Mouse (Mus musculus) 3T3-L1 (cell line): ENCODE results near the gene Zbtb38.

Source experiments
- DNase-seq: peaks from one replicate; pipeline ENCODE4 v3.0.0-alpha.2; 2015; ENCODE audit warnings: low read depth, low spot score

Zbtb38 gene

GRCm38 (mm10) chr9:96731961-96732511 lies 20.6 kb downstream of the Zbtb38 start:
- DNase-seq, result no peak

GRCm38 (mm10) chr9:96731039-96731895 lies 21.4 kb downstream of the Zbtb38 start:
- no peak for DNase-seq

GRCm38 (mm10) chr9:96730311-96730625 lies 22.4 kb downstream of the Zbtb38 start:
- no peak for DNase-seq

DNA sequence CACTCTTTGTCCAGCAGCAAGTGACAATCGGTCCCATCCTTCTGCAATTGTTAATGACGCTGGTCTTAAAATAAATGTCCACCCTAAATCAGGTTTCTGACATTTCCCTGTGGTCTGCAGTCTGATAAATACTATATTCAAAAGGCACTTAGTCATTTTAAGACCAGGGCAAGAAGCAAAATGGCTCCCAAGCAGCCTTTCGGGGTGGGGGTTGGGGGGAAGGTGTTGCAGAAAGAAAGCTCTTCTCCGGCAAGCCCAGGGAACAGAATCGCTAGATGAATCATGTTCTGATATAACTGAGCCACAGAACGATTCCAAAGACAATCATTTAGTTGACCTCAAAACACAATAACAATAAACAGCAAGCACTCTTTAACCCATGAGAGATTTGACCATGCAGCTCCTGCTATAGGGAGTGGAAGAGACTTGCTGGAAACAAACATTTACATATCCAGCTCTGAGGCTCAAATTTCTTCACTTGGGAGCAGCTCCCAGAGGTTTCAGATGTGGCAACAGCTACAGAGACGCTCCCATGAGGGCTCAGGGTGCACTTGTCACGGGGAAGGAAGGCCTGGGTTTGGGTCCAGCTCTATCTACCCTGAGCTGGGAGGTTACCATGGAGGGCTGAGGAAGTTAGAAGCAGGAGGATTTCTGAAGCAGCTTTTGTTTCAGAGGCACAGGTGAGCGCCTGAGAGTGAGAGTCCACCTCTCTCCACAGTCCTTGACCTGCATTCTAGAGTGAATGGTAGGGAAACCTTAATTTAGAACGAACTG lies 22.9 kb downstream of the Zbtb38 start:
- no peak for DNase-seq

DNA sequence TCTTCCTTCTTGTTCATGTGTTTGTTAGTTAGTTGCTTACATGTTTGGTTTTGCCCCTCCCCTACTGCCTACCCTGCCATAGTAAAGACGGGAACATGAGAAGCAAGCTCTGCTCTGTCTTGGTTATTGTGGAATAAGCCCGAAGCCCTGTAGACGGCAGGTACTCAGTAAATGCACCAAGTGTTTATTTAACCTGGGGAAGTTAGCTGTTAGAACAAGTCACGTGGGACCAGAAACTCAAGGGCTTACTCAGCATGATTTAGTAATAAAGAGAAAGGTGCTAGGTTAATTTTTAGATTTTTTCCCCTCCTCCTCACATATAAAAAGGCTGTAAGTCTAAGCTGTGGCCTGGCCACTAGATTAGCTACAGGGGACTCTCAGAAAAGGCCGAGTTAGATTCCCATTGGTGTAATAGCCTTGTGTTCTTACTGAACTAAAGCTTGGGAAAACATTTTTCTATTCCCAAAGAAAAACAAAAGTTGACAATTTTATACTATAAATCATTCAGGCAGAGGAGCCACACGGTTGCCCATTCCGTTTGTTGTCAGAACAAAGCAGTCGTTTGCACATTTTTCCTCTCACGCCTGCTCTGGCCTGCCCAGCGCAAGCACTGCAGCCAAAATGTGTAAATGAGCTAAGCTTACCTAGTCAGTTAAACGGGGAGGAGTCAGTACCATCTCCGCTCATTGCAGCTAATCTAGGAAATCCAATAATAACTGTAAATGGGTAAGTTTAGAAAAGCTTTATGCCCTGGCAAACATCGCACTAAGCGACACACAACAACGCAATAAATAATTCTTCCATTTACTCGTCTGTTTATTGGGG lies 24.1 kb downstream of the Zbtb38 start:
- DNase-seq, result no peak

DNA sequence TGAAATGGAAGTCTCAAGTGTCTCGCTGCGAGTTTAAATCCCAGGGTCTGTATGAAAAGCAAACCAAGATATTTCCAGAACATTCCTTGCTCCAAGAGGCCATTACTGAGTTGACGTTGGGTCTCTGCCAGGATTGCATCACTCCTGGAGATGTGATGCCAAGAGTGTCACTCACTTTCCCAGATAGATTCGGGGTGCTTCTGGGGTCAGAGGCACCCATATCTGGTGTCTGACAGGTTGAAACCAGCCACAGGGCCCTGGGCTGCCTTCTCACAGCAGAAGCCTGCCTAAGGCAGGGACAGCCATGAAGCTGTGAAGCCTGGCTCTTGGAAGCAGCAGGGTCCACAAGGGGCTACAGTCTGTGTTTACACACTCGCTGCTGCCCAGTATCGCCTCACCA lies 24.9 kb downstream of the Zbtb38 start:
- DNase-seq, result peak; percentile 46

GRCm38 (mm10) chr9:96726336-96727131 lies 26.1 kb downstream of the Zbtb38 start:
- no peak for DNase-seq

GRCm38 (mm10) chr9:96725582-96726320 lies 26.9 kb downstream of the Zbtb38 start:
- DNase-seq, result no peak

DNA sequence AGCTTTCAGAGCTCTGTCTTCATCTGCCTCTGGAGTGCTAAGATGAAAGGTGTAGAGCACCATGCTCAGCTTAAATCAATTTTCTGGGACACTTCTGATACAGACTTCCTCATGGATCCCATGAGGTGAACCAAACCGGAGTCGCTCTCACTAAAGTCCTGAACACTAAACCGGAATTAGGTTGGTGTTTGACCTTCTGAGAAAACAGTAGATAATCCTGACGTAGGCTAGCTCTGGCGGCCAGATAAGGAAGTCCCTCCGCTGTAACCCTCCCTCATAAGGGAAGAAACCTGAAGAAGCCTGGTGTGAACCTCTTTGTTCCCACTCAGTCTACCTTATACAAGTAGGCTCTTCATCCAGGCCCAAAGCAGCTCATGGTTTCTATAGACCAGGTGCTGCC lies 29.0 kb downstream of the Zbtb38 start:
- DNase-seq, result no peak

GRCm38 (mm10) chr9:96721163-96721799 lies 31.4 kb downstream of the Zbtb38 start:
- DNase-seq, result no peak

GRCm38 (mm10) chr9:96720510-96721162 lies 32.0 kb downstream of the Zbtb38 start:
- no peak for DNase-seq

DNA sequence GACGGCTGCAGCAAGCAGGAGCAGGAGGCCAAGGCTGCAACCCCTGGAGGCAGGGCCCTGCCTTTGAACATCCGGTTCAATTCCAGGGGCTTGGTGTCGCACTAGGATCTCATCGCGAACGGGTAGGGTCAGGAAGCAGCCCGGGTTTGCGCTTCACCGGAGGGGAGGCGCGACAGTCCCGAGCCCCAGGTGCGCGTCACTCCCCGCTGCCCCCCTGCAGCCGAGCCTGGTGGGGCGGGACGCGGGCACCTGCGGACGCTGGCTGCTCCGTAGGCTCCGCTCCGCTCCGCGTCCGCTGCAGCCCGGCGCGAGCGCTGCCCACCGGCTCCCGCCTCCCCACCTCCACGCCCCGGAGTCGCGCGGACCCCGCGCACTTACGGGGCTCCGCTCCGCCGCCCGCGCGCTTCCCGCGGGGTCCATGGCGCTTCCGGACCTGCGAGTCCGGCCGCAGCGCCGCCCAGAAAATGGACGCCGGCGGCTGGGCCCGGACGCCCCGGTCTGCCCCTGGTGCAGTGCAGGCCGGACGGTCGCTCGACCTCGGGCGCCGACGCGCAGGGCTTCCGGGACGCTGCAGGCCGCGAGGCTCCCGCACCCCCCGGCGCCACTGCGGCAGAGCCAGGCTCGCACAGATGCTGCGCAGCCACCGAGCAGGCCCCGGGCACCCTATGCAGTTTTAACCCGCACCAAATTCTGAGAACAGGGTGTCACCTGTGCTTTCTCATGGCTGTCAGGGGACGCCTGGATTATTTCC lies 33.0 kb downstream of the Zbtb38 start:
- DNase-seq, result peak; percentile 34

- no peak for DNase-seq
Observed at GRCm38 (mm10) chr9:96718888-96719287, 33.7 kb downstream of the Zbtb38 start.

- no peak for DNase-seq
Observed at GRCm38 (mm10) chr9:96718402-96718798, 34.2 kb downstream of the Zbtb38 start.

DNA sequence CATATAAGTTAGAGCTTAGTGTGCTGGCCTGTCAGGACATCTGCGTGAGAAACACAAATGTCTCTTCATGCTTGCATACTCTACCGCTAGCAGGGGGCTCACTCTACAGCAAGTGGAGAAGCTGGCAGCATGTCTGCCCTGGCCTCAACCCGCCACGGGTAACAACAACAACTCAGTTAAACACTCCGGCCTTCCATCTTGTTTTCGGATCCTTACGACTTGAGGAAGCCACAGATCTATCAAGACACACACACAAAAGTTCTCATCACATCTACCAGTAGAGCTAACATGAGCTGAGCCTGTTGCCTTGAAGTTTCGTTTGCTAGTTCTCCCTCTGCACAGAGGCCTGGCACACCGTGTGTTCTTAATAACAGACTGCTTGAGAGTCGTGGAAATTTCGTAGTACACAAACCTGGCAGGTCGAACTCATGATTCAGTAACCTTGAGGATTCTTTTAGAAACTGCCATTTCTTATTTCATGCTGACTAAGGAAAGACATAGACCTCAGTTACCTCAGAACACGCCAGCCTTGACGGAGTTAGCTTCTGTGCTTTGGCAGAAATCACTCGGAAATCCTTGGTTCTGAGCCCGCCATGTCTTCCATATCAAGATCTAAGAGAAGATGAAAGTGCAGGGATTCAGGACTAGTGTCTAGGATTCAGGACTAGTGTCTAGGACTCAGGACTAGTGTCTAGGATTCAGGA lies 34.8 kb downstream of the Zbtb38 start:
- DNase-seq, result no peak

DNA sequence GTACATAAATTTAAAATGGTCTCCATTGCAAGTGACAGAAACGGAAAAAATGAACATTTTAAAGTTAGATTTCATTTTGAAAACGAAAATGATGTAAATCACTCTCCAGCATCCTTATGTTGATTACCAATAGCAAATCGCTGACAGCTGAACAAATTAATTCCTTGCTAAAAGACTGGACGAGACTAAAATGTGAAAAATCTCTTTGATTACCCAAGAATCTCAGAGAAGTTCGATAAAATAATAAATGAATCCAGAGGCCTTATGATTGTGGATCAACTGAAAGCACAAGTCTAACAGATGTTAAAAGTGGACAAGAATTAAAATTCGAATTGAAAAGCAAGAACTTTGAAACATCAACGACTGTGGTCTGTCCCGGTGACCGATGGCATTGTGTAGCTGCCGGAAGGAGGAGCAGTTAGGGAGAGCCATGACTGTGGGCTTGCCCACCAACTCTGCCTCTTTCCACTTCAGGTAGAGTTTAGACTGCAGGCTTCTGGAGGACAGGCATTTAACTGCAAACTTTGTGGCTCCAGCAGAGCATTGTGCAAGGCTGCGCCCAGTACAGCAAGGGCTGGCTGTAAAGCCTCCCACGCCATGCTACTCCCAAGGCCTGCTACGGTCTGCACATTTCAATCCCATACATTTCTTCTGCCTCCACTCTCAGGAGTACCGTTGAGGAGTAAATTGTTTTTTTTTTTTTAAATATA lies 35.7 kb downstream of the Zbtb38 start:
- DNase-seq, result no peak

DNA sequence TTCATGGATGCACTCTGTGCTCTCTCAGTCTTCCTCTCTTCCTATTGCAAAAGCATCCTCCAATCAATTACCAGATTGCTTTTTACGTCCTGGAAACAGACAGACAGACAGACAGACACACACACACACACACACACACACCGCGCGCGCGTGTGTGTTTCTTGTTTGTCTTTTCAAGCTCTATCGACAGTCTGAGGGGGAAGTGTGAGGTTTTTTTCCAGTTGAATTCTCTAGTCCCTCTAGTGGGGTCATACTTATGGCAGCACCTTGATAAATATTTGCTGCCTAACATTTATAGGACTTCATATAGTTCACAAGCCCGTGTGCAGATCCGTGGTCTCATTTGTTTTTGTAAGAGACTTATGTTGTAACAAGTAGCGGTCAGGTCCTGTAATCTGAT lies 36.5 kb downstream of the Zbtb38 start:
- DNase-seq, result no peak
